Mouse (Mus musculus): Measurements from ENCODE around the gene Kcnn3.

Kcnn3 gene

DNA sequence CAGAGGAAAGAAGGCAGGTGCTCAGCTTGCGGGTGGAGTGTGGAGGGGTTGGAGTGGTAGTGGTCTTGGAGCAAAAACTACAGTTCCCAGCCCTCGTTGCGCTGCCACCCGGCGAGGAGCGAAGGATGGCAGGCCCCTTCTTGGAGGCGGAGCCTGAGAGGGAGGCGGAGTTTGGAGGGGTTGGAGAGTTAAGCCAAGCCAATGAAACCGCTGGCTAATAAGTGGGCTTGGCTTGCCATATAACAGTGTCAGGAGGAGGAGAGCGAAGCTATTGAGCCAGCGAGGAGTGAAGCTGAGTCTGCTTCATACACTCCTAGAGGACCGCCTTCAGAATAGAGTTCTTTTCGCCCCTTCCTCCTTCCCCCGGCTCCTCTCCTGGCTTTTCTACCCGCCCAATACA, at the start of gene Kcnn3:
Gene Kcnn3 (plus strand): TSS at position 271 of the 400 bp plus-strand sequence.
- WGBS = 2% methylated on average over 15 of the region's 15 CpGs

DNA sequence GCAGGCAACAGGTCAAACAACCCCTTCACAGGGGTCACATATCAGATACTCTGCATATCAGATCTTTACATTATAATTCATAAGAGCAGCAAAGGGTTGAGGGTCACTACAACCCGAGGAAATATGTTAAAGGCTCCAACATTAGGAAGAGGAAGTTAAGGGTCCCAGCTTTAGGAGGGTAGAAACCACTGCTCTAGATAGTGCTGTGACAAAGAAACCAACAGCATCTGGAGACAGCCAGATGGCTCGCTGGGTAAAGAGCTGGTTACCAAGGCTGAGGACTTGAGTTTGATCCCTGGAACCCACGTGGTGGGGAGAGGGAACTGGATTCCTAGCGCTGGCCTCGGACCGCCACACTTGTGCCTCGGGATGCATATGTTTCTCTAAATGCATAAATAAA, 47.7 kb upstream of the Kcnn3 start:
- WGBS = 84% methylated on average over 7 of the region's 7 CpGs

DNA sequence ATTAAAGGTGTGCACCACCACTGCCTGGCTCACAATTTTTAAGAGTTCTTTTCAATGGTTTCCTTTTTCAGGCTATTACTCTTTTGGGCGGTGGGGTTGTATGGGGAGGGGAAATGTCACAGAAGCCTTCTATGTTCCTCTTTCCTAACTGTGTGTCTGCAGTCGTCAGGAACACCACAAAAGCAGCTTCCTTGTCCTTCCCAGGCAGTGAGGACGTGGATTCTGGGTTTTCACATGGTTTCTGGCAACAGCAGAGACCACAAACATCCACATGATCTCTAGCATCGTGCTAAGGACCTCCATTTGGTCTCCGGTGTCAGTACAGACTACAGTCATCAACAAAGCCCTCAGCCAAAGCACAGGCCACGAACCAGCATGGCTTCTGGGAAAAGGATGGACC, 46.1 kb upstream of the Kcnn3 start:
- 77% methylated on average over 6 of the region's 6 CpGs for WGBS

DNA sequence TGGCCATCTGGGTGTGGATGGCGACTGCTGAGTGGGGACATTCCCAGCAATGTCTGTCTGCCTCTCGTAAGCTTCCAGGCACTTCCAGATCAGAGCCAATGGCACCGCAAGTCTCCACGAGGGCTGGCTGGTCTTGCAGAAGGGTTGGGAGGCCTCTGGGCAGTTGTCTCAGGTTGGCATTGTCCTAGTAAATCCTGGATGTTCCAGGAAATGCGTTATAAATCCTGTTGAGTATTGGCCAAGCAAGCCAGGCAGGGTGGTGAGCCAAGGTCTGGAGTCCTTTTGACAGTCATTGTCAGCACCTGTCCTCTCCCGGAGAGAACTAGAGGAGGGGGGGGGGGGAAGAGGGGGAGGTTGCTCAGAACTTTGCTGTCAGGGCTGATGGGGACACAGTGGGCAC, 40.9 kb upstream of the Kcnn3 start:
- WGBS = 79% methylated on average over 6 of the region's 6 CpGs

DNA sequence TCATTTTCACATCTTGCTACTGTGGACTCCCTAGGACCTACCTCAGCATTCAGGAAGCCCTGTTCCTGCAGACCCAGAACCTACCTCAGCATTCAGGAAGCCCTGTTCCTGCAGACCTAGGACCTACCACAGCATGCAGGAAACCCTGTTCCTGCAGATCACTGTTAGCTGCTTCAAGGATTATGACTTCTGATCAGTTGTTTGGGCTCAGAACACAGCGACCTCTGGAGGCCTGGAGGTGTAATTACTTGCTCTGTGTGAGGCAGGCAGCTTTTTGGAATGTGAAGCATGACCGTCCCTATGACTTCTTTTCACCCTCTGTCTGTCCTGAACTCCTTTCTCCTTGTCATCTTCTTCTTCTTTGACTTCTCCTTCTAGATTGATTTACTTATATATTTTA, 38.5 kb upstream of the Kcnn3 start:
- 45% methylated on average over 2 of the region's 2 CpGs for WGBS

DNA sequence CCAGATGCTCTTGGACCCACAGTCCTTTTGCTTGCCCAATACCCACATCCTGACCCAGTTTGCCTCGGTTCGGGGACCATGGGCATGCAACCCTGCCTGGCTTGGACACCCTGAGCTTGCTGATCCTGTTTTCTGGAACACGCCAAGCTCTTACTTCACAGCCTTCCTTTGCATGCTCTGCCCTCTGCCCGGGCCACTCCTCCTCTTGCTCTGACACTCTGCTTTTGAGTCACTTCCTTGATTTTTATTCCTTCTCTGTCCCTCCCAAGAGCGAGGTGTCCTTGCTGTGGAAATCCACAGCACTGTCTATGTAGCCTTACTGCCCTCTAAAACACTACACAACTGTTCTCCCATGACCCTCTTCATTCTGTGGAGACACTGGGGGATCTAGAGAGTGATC, 37.7 kb upstream of the Kcnn3 start:
- 83% methylated on average over 5 of the region's 5 CpGs for WGBS

DNA sequence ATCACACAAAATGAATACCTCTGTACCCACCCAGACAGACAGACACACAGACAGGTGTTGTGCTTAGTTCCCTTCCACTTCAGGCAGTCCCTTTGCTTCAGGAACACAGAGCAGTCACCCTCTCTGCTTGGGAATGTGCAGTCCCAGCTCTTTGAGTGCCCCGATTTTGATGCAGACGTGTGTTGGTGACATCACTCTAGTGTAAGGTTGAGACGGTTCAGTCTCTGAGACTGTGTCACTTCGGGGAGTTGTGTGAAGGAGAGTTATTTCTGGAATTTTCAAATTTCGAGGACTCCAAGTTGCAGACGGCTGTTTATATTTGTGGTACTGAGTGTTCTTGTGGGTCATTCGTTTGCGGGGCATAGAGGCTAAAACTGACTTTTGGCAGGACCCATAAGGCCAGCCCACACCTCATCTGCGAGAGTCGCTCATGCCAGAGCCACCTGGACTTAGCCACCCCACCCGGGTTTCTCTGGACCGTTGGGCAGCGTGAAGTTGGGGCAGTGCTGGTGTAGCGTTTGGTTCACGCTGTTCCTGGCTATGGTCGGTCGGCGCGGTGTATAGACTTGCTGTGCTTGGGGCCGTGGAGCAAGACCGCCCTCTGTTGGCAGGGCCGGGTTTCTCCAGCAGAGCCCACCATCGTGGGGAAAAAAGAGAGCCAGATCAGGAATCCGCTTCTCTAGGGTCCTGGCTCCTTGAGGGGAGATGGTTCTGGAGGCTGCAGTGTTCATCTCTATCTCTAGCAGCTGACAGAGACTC, 35.0 kb upstream of the Kcnn3 start:
- WGBS = 14% methylated on average over 24 of the region's 24 CpGs

DNA sequence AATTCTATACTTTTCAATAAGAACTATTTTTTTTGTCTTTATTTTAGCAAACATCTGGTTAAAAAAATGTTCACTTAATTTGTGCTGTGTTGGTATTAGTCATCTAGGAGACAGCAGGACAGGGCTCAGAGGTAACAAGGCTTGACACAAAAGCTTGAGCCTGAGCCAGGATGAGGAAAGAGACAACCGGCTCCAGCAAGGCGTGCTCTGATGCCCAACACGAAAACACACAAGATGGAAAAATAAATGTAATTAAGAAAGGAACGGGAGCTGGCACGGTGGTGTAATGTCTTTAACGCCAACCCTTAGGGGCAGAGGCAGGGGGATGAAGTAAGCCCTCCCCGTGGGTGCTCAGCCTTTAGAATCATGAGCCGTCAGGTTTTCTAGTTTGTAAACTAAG, 33.9 kb upstream of the Kcnn3 start:
- 45% methylated on average over 8 of the region's 8 CpGs for WGBS

DNA sequence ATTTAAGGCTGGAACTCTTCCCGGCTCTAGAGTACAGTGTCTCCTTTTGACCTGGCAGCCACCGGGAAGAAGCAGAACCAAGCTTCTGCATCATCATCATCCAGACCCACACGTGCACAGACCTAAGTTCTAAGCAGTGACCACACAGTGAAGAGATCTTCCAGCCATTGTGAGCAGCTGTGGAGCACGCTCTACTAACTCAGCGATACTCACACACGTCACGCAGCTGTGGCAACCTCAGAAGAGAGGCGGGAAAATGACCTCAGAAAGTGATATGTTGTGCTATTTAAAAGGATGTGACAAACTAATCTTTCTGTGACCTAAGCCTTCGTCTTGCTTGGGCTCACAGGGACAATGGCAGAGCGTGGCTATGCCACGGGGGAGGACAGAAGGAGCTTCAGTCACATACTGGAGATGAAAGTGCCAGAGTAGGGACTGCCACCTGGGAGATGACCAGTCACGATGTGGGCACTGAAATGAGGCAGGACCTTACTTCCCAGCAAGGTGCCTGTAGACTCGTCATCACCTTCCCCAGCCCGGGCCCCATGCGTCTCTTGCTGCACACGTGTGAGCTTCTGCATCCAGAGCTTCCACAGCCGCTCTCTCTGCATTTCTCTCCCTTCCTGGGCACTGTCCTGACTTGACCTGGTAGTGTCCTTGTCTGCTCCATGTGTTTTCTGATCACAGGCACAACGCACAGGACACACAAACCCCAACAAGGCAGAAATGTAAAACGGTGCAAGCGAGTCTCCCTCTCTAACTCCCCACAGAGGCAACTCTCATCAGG, 32.9 kb upstream of the Kcnn3 start:
- WGBS = 76% methylated on average over 20 of the region's 20 CpGs

DNA sequence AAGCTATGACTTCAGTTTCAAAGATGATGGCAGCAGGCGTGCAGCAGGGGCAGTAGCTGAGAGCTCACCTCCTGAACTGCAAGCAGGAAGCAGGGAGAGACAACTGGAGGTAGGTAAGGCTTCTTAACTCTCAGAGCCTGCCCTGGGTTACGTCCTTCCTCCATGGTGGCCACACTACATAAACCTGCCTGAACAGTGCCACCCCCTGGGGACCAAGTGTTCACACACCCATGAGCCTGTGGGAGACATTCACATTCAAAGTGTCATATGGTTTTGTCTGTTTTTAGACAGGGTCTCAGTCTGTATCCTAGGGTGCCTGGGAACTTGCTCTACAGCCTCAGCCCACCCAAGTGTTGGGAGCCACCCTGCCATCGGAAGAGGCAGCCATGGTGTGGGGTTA, 29.2 kb upstream of the Kcnn3 start:
- WGBS = 93% methylated on average over 3 of the region's 3 CpGs

DNA sequence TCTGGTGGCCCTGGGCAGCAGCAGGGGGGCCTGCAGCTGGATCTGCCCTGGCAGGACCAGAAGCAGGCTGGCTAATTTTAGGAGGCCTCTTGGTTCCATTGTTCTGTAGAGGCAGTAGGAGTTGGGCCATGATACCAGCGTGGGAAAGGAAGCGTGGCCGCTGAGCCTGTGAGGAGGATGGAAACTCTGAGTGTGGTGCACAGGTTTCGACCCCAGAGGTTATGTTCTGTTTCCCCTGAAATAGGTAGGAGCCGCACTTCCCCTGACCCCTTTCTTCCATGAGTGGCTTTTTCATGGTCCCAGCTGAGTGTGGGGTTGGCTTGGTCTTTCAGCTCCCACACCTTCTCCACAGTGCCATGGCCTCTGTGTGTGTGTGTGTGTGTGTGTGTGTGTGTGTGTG, 28.4 kb upstream of the Kcnn3 start:
- WGBS = 85% methylated on average over 5 of the region's 5 CpGs

DNA sequence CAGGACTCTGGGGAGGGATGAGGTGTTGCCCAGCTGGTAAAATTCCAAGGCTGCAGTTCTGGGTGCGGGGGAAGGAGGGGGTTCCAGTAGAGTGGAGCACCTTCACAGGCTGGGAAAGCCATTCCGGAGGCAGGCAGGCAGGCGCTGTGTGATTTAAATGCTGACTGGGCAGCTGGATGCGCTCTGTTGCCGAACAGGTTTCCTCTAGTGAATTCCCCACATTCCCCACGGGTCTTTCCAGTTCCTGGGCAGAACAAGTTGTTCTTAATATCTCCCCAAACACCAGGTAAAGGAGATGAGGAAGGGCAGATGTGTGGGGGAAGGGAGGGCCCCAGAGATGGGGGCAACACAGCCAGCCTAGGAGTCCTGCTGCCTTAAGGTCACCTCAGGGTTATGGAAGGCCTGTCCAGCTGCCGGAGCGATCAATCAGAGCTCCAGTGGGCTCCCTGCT, 27.2 kb upstream of the Kcnn3 start:
- WGBS = 75% methylated on average over 8 of the region's 8 CpGs

DNA sequence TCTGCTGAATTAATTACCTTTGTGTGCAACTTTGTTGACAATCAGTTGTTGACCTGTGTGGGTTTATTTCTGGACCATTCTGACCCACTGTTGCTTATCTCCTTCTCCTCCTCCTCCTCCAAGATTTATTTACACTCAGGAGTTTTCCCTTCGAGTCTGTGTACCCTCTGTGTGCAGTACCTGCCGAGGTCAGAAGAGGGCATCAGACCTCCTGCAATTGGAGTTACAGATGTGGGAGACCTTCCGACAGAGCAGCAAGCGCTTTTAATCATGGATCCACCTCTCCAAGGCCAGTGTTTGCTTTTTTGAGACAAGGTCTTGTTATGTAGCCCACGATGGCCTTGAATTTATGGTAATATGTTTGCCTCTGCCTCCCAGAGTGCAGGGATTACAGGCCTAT, 25.3 kb upstream of the Kcnn3 start:
- WGBS = 89% methylated on average over 5 of the region's 5 CpGs

DNA sequence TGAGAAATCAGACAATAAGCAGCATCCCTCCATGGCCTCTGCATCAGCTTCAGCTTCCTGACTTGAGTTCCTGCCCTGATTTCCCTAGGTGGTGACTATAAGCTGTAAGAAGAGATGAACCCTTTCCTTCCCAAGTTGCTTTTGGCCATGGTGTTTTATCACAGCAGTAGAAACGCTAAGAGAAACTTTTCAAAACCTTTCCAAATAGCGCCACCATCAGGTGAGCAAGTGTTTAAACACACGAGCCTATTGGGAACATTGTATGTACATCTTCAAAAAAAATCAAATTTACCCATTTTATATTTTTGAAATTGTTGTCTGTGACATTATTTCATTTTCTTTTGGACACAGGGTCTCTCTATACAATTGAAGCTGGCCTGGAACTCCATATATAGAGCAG, 23.6 kb upstream of the Kcnn3 start:
- WGBS = 75% methylated on average over 3 of the region's 3 CpGs

DNA sequence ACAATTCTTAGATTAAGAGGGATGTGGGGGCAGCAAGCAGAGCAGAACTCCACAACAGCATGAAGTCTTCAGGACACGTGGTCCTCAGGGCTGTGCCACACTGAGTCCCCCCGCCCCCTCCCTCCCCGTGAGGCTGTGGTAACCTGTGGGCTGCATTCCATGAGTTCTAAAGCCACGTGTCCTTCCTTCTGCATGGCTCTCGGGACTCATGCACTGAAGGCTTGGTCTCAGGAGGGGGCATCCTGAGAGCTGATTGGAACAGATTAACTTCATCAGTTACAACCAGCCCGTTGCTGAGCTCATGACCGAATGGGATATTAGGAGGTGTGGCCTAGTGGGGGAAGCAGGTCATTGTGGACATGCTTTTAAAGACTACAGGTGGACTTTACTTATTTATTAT, 20.3 kb upstream of the Kcnn3 start:
- WGBS = 54% methylated on average over 7 of the region's 7 CpGs

DNA sequence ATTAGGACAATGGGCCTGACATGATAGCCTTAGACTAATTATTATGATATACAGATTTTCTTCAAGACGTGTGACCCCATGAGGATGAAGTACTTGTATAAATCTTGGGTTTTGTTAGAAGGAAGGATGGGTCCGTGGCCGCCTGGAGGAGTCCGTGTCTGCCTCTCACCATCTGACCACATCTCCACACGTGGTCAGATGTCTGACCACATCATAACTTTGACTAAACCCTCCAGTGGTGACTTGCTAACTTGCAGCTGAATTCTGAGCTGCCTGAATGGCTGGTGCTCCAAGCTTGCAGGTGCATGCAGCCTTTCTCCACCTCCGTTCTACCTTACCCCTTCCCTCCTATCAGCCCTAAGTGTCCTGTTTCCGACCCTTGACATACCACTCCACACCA, 17.4 kb upstream of the Kcnn3 start:
- 86% methylated on average over 7 of the region's 7 CpGs for WGBS

DNA sequence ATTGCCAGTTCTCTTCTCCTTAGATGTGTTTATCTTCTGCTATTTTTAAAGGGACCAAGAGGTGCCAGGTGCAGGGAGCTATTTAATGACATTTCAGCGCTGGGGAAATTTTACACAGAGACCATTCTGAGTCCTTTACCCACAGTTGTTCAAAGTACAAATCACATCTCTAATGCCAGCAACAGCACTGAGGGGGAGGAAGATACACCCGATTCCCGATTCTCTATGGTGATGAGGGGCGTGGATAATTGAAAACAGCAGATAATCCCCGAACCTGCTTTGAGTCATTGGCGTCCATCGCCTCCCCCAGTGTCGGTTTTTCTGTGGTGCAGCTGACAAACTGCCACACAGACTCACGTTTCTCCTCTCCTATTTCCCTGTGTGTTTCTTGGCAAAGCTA, 11.9 kb upstream of the Kcnn3 start:
- WGBS = 19% methylated on average over 9 of the region's 9 CpGs

DNA sequence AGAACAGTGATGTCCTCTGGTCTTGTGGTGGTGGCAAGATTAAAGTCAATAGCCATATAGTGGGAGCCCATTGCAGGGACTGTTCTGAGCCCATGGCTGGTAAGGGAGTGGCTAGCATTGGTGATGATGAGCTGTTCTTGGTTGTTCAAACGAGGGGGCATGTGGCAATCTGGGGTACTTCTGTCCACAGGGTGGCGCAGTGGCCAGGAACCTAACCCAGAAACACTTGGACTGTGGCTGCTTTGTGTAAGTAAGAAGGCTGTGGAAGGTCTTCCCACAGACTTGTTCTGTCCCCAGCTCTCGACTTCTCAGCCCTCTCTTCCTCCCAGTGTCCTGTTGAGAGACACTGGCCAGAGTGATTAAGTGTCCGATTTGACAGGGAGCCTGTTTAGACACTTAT, 9.0 kb upstream of the Kcnn3 start:
- 17% methylated on average over 4 of the region's 4 CpGs for WGBS

DNA sequence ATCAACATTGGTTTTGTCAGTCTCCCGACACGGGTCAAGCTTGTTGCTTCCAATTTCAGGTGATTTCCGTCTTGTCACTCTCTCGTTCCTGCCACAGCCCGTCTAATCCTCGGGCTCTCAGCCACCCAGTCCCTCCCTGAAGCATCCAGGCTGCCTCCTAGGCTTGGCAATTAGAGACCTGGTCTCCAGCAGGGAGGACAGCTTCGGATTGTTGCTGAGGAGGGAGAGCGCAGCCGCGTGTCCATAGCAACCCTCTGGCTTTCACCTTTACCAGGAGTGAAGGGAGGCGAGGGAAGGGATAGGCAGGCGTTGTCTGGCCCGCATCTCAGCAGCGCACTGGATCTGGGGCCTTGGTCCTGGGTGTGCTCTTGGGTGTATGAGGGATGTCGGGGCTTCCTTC, 8.6 kb upstream of the Kcnn3 start:
- 35% methylated on average over 15 of the region's 15 CpGs for WGBS

DNA sequence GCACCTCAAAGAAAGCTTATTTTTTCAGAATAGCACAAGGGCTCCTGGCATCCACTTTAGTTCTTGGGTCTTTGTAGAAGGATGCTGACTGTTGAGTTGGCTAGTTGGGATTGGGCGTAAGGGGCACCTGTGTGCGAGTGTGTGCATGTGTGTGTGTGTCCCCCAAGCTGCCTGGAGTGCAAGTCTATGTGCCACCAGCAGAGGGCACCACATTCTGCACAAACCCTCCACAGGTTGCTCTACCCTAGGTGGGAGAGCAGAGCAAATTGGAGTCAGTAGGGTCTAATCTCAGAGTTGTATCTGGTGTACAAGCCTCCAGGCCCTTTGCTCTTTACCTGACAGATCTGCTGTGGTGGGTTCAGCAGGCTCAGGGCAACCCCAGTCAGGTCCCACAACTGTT, 7.7 kb upstream of the Kcnn3 start:
- 92% methylated on average over 2 of the region's 2 CpGs for WGBS

DNA sequence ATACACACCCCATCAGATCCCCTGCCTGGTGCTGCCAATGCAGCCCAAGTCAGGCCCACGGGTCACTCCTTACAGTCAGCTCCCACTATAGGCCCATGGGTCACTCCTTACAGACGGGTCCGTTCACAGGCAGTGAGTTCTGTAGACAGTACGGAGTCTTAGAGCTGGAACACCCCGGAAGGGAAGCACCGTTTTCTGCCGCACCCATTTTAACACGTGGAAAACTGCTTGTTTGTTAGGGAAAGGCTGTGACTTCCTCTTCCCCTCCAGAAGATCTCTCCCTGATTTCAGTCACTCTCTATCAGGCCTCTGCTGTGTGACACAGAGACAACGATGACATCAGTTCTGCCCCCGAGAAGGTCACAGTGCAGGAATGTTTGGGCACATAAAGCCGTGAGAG, 4.5 kb upstream of the Kcnn3 start:
- 79% methylated on average over 11 of the region's 11 CpGs for WGBS

DNA sequence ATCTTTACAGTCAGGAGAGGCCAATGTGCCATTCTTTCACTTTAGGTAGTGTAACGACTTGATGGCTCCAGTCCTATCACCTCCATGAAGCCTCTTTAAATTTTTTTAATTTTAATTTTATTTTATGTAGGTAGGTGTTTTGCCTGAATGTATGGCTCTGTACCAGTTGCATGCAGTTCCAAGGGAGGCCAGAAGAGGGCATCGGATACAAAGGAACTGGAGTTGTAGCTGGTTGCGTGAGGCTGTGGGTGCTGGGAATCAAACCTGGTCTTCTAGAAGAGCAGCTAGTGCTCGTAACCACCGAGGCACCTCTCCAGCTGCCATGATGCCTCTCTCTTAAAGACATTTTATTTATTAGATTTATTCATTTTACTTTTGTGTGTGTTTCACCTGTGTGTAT, 3.6 kb upstream of the Kcnn3 start:
- 95% methylated on average over 5 of the region's 5 CpGs for WGBS

Measured in cerebral cortex, adult 2 months (tissue).